Mouse (Mus musculus) naive thymus-derived CD4-positive, alpha-beta T cell, adult 2 months (primary cell): ENCODE results near the gene Rflnb.

Source experiments
- DNase-seq: peaks from one replicate; pipeline ENCODE4 v3.0.0-alpha.2; 2011; ENCODE audit warnings: low read depth

The Rflnb gene

DNA sequence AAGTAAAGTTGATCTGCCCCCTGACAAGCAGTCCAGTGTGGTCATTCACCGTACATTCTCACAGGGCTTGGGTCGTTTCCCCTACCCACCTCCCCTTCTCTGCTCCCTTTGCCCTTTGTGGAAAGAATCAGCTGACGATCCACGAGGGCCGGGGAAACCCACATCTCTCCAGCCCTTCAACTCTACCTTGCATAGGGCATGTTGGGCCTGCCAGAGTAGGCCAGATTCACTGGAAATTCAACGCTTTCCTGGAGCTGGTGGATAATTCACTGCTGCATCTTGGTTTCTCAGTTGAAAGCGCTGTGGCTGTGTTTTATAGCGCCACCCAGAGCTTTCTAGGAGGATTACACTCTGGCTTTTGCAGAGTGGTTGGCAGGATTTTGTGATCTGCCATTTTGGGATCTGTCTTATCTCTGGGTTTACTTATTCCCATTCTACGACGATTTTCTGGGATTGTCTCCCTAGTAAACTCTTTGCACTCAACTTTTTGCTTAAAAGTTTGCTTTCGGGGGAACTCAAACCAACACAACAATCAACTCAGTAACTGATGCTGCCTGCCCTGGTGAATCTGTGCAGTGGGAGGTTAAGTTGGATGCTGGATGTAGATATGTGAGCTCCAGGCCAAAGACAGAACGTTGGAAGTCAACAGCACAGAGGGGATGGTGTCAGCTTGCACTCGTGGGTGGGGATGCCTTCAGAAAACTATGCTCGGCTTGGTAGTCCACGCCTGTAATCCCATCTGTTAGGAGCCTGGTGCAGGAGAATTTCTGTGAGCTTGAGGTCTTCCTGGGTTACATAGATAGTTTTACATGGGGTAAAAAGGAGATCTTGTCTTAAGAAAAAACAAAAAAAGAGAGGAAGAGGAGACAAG, 36.4 kb downstream of the Rflnb start:
- DNase-seq, result no peak

DNA sequence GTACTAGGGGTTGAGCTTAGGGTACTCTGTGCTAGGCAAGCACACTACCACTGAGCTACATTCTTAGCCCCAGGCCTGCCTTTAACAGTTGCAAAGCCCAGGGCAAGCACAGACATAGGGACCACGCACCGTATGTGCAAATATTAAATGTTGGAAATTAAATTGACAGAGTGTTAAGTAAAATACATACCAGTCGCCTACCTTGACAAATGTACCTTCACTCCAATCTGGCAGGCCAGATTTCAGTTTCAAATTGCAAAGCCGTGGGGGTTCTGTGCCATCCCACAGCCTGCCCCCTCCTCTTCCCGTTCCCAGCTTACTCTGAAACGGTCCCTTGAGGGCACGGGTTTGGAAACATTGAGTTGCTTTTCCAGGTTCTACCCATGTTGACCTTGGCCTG, 41.6 kb downstream of the Rflnb start:
- DNase-seq, result no peak

DNA sequence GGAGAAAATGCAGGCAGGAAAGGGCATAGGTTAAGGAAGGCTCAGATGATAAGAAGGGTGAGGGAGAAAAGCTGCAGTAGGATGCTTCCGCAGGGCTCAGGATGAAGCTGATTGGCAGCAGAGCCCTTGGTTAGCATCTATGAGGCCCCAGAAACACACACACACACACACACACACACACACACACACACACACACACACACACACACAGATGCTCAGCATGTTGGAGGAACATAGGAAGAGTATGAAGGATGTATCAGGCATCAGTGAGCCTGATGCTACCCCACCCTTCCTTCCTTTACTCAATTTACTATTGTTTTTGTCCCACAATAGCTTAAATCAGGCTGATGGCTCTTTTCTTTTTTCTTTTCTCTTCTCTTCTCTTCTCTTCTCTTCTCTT, 43.0 kb downstream of the Rflnb start:
- DNase-seq, result peak; percentile 70

DNA sequence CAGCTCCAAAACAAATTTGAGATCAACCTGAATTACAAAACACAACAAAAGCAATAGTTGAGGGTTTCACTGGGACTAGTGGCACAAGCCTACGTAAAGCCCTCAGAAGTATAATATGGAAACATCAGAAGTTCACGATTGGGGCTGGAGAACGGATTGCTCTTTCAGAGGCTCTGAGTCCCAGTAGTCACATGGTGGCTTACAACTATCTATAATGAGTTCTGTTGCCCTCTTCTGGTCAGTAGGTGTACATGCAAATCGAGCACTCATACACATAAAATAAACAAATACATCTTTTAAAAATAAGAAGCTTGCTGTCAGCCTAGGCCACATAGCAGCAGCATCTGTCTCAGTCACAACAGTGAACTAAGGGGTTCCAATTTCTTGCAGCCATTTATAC, 44.4 kb downstream of the Rflnb start:
- DNase-seq, result peak; percentile 70

DNA sequence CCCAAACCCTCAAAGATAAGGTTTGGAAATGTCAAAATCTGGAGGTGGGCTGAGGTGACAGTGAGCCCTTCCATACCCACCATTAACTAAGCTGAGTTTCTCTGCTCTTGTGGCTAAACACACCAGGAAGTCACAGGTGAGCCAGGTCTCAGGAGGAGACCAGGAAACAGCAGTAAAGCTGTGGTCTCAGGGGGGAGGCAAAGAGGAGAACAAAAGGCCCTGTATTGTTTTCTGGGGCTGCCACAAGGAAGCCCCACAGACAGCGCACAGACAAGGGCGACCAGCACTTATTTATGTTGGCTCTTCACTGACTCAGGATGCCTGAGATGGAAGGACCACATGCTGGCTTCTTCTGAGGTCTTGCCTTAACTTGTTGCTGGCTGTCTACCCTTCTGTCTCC, 47.2 kb downstream of the Rflnb start:
- DNase-seq, result peak; percentile 58

DNA sequence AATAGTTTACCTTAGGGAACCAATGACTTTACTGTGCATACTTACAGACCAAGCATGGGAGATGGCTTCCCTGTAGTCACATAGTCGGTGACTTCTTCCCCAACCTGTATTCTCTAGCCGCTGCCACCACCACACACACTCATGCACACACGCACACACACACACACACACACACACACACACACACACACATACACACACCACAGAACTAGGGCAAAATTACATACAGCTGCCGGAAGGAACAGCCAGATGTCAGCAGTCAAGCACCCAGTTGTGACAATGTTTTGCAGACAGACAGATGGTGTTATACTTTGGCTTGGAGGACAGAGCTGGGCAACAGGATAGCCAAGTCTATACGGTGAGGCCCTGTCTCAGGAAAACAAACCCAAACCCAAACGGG, 49.5 kb downstream of the Rflnb start:
- peak; percentile 76 for DNase-seq

DNA sequence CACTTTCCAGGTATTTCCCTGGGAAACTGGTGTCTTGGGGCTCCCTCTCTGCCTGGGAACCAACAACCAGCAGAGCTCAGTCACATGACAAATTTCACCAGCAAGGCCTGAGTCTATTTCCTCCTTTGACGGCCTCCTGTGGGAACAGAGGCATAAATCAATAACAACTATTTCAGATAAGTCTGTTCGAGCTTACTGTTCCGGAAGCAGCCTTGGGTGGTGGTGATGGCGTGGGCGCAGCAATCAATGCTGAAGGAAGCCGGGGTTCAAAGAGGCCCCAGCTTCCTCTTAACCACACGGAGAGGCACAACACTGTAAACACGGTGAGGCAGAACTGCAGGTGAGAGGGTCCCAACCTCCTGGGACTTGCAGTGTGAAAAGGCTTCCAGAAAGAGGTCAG, 50.8 kb downstream of the Rflnb start:
- DNase-seq, result peak; percentile 92

DNA sequence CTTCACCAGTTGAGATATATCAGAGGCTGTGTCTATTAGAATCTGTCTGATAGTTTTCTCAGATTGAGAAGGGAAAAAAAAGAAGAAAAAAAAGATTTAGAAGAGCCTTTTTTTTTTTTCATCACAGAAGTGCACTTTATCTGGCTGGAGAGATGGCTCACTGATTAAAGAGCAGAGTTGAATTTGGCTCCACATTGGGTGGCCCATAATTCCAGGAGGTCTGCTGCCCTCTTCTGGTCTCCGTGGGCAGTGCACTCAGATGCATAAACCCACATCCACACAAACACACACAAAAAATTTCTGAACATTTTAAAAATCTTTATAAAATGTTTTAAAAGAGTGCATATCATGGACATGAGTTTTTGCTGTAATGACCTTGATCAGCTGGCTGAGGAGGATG, 53.6 kb downstream of the Rflnb start:
- DNase-seq, result peak; percentile 56

DNA sequence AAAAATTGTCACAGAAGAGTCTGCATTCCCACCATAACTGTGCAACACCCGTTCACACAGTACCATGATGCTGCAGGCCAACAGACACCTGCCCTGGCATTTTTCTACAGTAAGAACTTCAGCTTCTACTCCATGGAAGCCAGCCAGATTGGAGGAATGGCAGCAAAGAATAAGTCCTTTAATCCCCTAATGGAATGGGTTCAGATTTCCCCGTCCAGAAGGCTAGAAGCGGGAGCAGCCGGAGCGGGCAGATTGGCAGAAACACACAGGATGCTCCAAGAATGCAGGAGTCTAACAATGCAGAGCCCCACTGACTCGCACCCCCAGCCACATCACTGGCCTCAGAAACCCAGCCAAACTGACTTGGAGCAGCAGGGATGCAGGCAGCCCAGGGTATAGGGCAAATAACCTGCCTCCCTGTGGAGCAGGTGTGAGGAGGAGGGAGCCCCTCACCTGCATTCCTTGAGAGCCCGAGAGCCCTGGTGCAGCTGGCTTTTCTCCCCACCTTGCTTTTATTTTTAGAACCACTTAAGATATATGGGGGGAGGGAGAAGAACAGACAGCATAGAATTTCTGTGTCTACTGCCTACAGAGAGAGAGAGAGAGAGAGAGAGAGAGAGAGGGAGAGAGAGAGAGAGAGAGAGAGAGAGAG, 54.5 kb downstream of the Rflnb start:
- no peak for DNase-seq

DNA sequence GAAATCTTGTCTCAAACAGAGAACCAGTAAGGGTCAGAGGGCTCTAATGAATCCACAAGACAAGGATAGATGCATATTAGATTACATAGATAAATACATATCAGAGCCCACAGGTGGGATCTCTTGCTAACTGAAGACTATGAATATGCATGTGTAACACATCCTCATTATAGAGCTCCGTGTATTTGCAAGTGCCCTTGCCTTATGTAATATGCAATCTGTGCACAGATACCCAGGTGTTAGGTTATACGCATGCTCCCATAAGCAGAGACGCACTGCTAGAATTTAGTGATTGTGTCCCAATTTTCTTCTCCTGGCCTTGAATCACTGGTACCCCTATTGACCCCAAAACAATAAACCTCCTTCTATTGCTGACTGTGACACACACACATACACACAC, 55.4 kb downstream of the Rflnb start:
- DNase-seq, result no peak

DNA sequence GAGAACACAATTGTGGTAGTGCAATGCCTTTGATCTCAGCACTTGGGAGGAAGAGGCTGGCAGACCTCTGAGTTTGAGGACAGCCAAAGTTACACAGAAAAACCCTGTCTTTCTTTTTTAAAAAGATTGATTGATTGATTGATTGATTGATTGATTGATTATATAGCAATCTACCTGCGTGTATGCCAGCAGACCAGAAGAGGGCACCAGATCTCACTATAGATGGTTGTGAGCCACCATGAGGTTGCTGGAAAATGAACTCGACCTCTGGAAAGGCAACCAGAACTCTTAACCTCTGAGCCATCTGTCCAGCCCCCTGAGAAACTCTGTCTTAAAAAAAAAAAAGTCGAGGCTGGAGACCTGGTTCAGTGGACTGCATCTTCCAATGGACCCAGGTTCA, 57.0 kb downstream of the Rflnb start:
- peak; percentile 59 for DNase-seq
